Mouse (Mus musculus) E14TG2a.4 (cell line): ENCODE data around the gene Raf1.

Experiments
- CTCF ChIP-seq: conservative IDR thresholded peaks from 2 replicates; pipeline ENCODE4 v1.5.1; 2014; ENCODE audit warnings: low read length
- NANOG ChIP-seq: IDR thresholded peaks from 2 replicates; pipeline ENCODE4 v1.6.1; 2014; ENCODE audit warnings: borderline replicate concordance, low read length, mixed read lengths
- POU5F1 ChIP-seq: IDR thresholded peaks from 2 replicates; pipeline ENCODE4 v1.6.1; 2014; ENCODE audit warnings: low read length, borderline replicate concordance

DNA sequence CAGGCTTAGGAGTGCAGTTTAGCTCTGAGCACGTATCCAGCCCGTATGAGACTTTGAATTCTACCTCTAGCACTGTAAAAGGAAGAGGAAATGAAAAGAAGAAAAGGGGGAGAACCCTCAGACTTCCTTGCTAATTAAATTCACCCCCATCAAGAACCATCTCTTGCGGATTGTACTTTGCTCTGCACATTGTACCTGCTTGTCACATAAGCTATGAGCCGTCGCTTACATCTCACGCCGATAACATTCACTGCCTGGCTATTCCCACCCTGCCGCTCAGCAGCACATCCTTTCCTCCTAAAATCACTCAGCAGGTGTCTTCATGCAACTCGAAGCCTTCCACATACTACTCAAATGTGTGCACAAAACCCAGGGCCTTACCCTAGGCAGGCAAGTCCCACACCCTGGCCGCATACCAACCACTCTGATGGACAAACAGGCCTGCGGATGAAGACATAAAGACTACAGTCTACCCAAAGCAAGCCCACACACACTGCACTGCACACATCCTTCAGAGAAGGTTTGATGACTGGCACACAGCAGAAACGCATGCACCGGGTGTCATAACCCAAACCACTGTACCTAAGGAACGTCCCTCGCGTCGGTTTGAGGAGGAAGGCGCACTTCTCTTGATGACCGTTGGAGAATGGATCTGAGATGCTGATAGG is 84.6 kb downstream of the Raf1 start:
- TF ChIP-seq CTCF (no peak), POU5F1 (no peak), NANOG (no peak)
